Mouse (Mus musculus) cortical plate, adult 2 months (tissue): ENCODE measurements around the gene Zfp184. TPM values are rescaled to one million over a fixed set of nuclear protein-coding genes. Genes with fewer than 3 reads are reported as not detected.

ENCODE experiments used
- H3K27ac ChIP-seq: fragments of 200-500 bp; 2 replicates; pipeline ENCODE4 v1.5.1; 2012; ENCODE audit warnings: low read length, control low read depth, inconsistent platforms; ENCODE audit not compliant: insufficient read depth
- H3K4me1 ChIP-seq: fragments of 200-500 bp; 2 replicates; pipeline ENCODE4 v1.6.1; 2011; ENCODE audit warnings: low read length; ENCODE audit not compliant: control insufficient read depth, insufficient read depth
- H3K4me3 ChIP-seq: fragments of 200-500 bp; 2 replicates; pipeline ENCODE4 v1.5.1; 2011; ENCODE audit warnings: mild to moderate bottlenecking, low read length, control low read depth; ENCODE audit not compliant: insufficient read depth
- CTCF ChIP-seq: fragments of 200-500 bp; IDR thresholded peaks from 2 replicates; pipeline ENCODE4 v1.5.1; 2011; ENCODE audit warnings: mild to moderate bottlenecking, control low read depth, low read length; ENCODE audit not compliant: insufficient read depth; ENCODE audit errors: extremely low read depth
- POLR2A ChIP-seq: fragments of 200-500 bp; IDR thresholded peaks from 2 replicates; pipeline ENCODE4 v1.6.1; 2011; ENCODE audit warnings: mild to moderate bottlenecking, low read length, control low read depth; ENCODE audit not compliant: insufficient read depth; ENCODE audit errors: extremely low read depth
- polyA plus RNA-seq: library from polyadenylated mRNA; depleted of rRNA; stranded (reverse); fragments of >200 nt; gene quantifications from 2 replicates; pipeline ENCODE4 v1.2.3, GENCODE M21; 2012

The Zfp184 gene
- polyA plus RNA-seq, 1 experiment = 2.3 TPM

DNA sequence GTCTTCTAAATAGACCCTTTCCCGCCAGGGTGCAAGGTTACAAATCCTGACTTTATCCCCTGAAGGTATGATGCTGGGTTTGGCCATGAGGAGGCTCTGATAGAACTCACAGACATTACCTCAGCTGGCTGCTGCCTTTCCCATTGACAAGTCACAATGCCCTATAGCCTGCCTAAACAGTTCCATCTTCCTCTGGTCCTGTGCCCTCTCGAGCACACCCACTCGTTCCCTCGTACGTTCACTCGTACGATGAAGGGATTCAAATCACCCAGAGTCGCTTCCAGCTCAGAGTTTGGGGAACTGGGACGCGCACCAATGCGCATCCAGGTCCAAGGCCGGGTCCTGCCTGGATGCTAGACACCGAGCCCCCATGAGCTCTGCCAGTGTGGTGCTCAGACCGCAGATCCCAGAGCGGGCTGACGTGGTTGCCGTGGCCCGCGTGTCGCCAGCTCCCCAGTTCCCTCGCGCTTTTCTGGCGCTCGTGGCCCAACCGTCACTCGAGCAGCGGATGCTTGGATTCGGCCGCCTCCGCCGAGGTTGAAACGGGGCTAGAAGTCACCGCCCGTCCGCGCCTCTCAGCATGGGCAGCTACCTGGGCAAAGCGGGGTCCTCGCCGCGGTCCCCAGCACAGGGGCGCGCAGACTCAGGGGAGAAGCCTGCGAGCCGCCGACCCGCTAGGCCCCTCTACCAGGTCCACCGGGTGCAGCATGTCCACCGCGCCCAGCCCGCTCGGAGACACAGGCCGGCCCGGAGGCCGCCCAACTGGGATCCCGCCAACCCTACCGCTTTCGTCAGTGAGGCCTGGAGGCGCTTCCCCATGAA is 36.3 kb downstream of the Zfp184 start, which contains the start of gene Pom121l2:
Gene Pom121l2, plus strand, starts transcription at position 214 of the 822 bp plus-strand sequence.
- Histone ChIP-seq H3K4me1 (no peaks in the 10 kb centered on the region), H3K27ac (no peak within 1 kb of the TSS), H3K4me3 (peak within 1 kb of the TSS; percentile 45)
- TF ChIP-seq POLR2A = no peak
- no peak for TF ChIP-seq CTCF

DNA sequence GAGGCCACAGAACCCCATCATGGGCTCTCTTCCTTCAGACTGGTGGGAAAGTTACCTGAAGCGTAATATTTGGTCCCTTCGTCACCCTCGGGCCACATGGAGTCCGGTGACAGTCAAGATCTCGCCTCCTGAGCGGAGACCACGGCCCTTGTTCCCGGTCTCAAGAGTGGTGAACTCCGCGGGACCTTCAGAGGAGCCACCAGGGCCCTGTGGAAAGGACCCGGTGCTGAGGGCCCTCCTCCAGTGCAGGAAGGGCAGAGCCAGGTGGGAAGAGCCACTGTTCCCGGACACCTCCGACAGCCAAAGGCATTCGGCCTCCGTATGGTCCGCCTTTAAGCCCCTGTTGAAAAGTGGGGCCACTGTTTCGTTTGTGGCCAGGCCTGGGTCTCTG is 36.9 kb downstream of the Zfp184 start:
- H3K27ac ChIP-seq = no peak overlapping the region
- peak overlapping the region; percentile 45; the same call in 1 of the 2 replicates for H3K4me3 ChIP-seq
- TF ChIP-seq POLR2A = no peak
- TF ChIP-seq CTCF = no peak
- no peaks in the 10 kb centered on the region for H3K4me1 ChIP-seq

DNA sequence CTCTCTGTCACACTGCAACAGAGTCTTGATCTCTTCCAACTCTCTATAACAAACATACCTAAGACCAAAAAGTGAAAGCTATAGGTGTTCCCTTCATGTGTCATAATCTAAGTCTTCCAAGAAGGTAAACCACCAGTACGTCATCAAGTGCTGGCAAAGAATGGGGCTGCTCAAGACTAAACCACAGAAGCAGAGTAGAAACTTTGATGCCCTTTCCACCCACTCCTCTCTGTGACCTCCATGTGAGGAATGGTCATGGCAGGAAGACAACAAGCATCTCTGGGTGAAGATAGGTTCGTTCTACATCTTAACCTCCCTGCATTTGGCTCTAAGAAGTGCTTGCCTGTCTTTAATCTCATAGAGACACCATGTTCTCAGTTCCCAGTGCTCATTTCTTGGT is 39.6 kb downstream of the Zfp184 start:
- H3K27ac ChIP-seq = no peak overlapping the region
- no peak overlapping the region for H3K4me3 ChIP-seq
- no peaks in the 10 kb centered on the region for H3K4me1 ChIP-seq
- TF ChIP-seq CTCF = no peak
- no peak for TF ChIP-seq POLR2A

DNA sequence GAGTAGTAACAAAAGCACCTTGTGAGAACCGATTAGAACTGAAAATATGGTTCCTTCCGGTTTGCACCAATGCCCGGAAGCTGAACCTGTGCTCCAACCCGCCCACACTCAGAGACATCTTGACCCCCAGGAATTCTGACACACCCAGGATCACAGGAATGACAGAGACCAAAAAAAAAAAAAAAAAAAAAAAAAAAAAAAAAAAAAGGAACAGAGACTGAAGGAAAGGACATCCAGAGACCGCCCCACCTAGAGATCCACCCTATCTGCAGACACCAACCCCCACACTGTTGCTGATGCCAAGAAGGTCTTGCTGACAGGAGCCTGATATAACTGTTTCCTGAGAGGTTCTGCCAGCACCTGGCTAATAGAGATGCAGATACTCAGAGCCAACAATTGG is 47.7 kb downstream of the Zfp184 start:
- Histone ChIP-seq H3K4me1 (no peaks in the 10 kb centered on the region), H3K27ac (no peak overlapping the region)
- TF ChIP-seq POLR2A = no peak
- no peak for TF ChIP-seq CTCF

GRCm38 (mm10) chr13:21993957-21994738 is 49.3 kb downstream of the Zfp184 start:
- TF ChIP-seq POLR2A (no peak), CTCF (no peak)
- Histone ChIP-seq H3K4me1 (no peaks in the 10 kb centered on the region), H3K27ac (no peak overlapping the region), H3K4me3 (no peak overlapping the region)

More for the DNA sequence above, 47.7 kb downstream of the Zfp184 start:
- H3K4me3 ChIP-seq = no peak overlapping the region

DNA sequence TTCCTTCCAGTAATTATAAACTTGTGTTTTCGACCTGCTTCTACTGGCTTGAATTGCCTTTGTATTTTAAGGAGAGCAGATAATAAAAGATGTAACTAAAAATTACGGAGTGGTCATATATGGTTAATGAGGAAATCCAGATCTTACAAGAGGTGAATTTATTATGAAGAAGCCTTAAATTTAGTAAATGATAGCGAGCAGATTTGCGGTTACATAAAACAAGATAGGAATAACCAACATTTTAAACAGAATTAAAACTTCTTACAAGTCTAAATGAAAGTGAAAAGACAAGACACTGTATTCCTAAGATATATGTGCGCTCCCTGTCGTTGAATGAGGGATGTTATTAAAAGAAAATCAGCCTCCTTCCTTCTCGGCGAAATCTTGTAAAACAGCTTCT is 50.0 kb downstream of the Zfp184 start:
- Histone ChIP-seq H3K4me3 (peak overlapping the region; percentile 27; the same call in 1 of the 2 replicates), H3K27ac (no peak overlapping the region), H3K4me1 (no peaks in the 10 kb centered on the region)
- TF ChIP-seq CTCF (no peak), POLR2A (no peak)

- Histone ChIP-seq H3K4me1 (no peaks in the 10 kb centered on the region), H3K27ac (no peak overlapping the region), H3K4me3 (peak overlapping the region; percentile 27; the same call in 1 of the 2 replicates)
- TF ChIP-seq CTCF (no peak), POLR2A (no peak)
Measured at GRCm38 (mm10) chr13:21995331-21995914, 50.5 kb downstream of the Zfp184 start.

DNA sequence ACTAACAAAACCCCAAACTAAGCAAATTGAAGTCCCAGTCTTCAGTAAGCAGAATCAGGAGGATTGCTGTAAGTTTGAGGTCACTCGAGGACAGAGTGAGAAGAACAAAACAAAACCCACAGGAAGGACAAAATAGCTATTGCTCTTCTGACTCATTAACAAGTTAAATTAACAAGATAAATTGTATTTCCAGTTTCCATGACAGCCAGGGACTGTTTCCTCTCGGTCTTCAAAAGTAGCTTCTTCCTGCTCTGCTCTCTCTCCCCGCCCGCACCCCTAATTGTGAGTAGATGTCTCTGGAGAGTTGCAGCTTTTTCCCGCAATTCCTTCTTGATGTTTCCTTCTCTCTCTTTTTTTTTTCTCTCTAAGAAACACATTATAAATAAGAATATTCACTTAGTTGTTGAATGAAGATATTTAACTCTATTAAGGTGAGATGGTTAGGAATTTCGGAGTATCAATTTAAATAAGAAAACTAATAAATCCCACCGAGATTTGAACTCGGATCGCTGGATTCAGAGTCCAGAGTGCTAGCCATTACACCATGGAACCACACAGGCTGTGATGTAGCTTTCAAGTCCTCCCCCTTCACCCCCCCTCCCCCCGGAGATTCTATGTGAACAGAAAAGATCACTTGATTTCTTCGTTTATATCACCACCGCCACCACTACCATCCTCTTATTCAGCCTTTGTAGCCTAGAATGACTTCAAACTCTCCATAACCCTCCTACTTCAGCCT is 51.4 kb downstream of the Zfp184 start:
- Histone ChIP-seq H3K27ac (no peak overlapping the region), H3K4me1 (no peaks in the 10 kb centered on the region), H3K4me3 (peak overlapping the region; percentile 12)
- TF ChIP-seq CTCF = no peak
- TF ChIP-seq POLR2A = no peak

DNA sequence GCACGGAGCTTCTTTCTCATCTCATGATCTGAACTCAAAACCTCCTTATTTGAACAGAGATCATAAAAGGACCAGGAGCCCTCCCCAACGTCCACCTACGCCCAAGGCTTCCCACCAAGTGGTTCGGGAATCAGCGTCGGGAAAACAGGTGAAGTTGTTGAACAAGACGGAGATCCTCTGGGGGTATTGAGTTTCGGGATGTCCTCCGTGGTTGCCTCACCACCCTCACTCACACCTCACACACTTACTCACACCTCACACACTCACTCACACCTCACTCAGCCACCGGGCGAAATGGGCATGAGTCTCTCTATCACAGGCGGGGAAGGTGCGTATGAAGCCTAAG is 51.9 kb downstream of the Zfp184 start:
- TF ChIP-seq POLR2A = no peak
- TF ChIP-seq CTCF = no peak
- Histone ChIP-seq H3K4me1 (no peaks in the 10 kb centered on the region), H3K27ac (no peak overlapping the region), H3K4me3 (peak overlapping the region; percentile 12)
